Mouse (Mus musculus): Measurements from ENCODE around the gene Aplnr. TPM values are rescaled to one million over a fixed set of nuclear protein-coding genes. Genes with fewer than 3 reads are reported as not detected.

Aplnr gene
- polyA plus RNA-seq, 1 experiment from 2014 or later: 28.0 TPM

DNA sequence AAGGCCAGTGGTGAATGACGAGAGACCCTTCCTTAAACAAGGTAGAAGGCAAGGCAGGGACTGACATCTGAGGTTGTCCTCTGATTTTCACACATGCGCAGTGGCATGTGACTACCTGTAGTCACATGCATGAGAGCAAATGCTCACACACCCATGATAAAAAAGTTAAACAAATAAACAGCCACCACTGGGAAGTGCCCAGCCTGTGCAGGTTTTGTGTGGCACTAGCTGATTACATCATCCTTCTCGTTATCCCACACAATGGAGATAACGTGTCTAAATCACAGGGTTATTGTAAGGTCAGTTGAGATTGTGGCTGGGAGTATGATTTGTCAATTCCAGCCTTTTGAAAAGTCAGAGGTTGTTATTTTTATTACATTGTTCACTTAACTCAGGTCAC is 29.1 kb upstream of the Aplnr start:
- peak overlapping the region; percentile 61; the same call in 1 of the 2 replicates for H3K27ac ChIP-seq (replicated peaks)
- no peaks in the 10 kb centered on the region for H3K36me3 ChIP-seq (ENCODE audit: control insufficient read depth, insufficient read depth, low read length)
- no peak overlapping the region for H3K4me2 ChIP-seq (replicated peaks; ENCODE audit: low read depth)
- TF ChIP-seq CTCF (IDR thresholded peaks at IDR 0.05; ENCODE audit: low read depth): no peak
- TF ChIP-seq EP300 (optimal IDR thresholded peaks at IDR 0.05): no peak
- no peaks in the 10 kb centered on the region for H3K9me3 ChIP-seq (ENCODE audit: control insufficient read depth, low read length)
- H3K9ac ChIP-seq (ENCODE audit: low read length): no peak overlapping the region
- DNase-seq (ENCODE audit: low spot score): peak; percentile 66
- H3K4me1 ChIP-seq (replicated peaks; ENCODE audit: control insufficient read depth, insufficient read depth): peaks cover 6% of the 10 kb centered on the region; the same call in 1 of the 2 replicates
- no peaks in the 10 kb centered on the region for H3K27me3 ChIP-seq (ENCODE audit: control insufficient read depth, insufficient read depth, low read length)
- no peak overlapping the region for H3K4me3 ChIP-seq (ENCODE audit: low read depth, low read length)
- WGBS: 46% methylated on average over 4 of the region's 4 CpGs
- ATAC-seq (ENCODE audit: low FRiP score, low TSS enrichment): peak; percentile 94

DNA sequence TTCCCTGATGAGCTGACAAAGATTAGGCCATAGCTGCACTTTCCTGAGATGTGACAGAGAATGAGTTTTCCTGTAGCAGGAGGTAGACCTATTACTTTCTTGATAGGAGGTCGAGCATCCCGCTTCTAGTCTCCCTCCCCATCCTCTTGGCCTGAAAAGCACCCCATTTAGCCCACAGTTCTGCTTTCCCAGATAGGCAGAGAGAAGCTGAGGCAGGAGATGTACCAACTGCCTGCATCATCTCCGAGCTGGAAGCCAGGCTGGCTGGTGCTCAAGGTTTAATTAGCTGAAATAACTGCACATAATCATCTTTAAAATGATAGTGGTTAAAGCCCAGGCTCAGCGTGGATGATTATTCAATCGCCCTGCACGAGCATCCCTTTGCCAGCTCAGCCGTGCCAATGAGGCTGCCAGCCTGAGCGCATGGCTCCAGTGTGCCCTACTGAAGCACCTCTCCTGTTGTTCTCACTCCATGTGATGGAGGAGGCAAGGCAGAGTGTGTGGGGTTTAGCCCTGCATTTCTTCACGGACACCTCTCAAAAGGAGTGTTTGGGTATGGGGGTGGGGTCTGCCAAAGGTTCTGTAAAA is 25.6 kb upstream of the Aplnr start:
- Histone ChIP-seq H3K4me1 (replicated peaks; ENCODE audit: control insufficient read depth, insufficient read depth) (peaks cover 6% of the 10 kb centered on the region; the same call in 1 of the 2 replicates), H3K27me3 (ENCODE audit: control insufficient read depth, insufficient read depth, low read length) (no peaks in the 10 kb centered on the region), H3K4me2 (replicated peaks; ENCODE audit: low read depth) (no peak overlapping the region), H3K27ac (replicated peaks) (no peak overlapping the region), H3K4me3 (ENCODE audit: low read depth, low read length) (no peak overlapping the region), H3K36me3 (ENCODE audit: control insufficient read depth, insufficient read depth, low read length) (no peaks in the 10 kb centered on the region), H3K9ac (ENCODE audit: low read length) (no peak overlapping the region), H3K9me3 (ENCODE audit: control insufficient read depth, low read length) (no peaks in the 10 kb centered on the region)
- DNase-seq (ENCODE audit: low spot score): no peak
- no peak for TF ChIP-seq EP300 (optimal IDR thresholded peaks at IDR 0.05)
- TF ChIP-seq CTCF (IDR thresholded peaks at IDR 0.05; ENCODE audit: low read depth): no peak
- 82% methylated on average over 9 of the region's 9 CpGs for WGBS
- ATAC-seq (ENCODE audit: low FRiP score, low TSS enrichment): no peak

DNA sequence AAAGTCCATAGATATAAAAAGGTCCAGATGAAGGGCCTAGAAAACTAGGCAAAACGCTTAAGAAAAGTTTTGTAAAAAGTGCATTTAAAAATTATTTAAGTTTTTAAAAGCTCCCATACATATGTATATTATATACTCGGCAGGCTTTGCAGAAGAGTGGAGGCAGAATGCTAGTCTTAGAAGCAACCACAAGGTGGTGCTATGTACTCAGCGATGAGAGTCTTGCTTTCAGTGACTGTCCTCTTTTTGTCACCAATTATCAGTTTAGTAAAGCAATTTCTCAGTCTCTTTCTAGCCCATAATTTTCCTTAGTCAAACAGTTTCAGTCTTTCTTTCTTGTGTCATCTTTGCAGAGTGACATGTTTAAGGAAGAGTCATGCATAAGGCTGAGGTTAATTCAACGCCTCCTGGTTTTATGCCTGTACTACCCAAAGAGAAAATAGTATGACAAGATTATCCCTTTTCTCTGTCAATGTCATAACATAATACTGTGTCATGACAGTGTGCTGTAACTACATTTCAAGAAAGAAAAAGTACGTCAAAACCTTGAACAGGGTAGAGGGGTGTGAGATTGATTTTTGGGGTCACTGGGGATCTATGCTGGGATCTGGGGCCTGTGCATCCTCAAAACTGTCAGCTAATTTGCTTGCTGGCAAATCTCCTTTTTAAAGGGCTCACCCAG is 12.7 kb upstream of the Aplnr start:
- no peak overlapping the region for H3K27ac ChIP-seq (replicated peaks)
- ATAC-seq (ENCODE audit: low FRiP score, low TSS enrichment) (0 out of 2 replicates have a peak, but pooled peaks have one; percentile 29), DNase-seq (ENCODE audit: low spot score) (no peak)
- no peak overlapping the region for H3K4me2 ChIP-seq (replicated peaks; ENCODE audit: low read depth)
- H3K9me3 ChIP-seq (ENCODE audit: control insufficient read depth, low read length): no peaks in the 10 kb centered on the region
- H3K9ac ChIP-seq (ENCODE audit: low read length): no peak overlapping the region
- 27% methylated on average over 5 of the region's 5 CpGs for WGBS
- TF ChIP-seq CTCF (IDR thresholded peaks at IDR 0.05; ENCODE audit: low read depth): peak; percentile 90
- TF ChIP-seq EP300 (optimal IDR thresholded peaks at IDR 0.05): no peak
- H3K4me3 ChIP-seq (ENCODE audit: low read depth, low read length): no peak overlapping the region
- no peaks in the 10 kb centered on the region for H3K36me3 ChIP-seq (ENCODE audit: control insufficient read depth, insufficient read depth, low read length)
- H3K27me3 ChIP-seq (ENCODE audit: control insufficient read depth, insufficient read depth, low read length): no peaks in the 10 kb centered on the region
- H3K4me1 ChIP-seq (replicated peaks; ENCODE audit: control insufficient read depth, insufficient read depth): no peaks in the 10 kb centered on the region

DNA sequence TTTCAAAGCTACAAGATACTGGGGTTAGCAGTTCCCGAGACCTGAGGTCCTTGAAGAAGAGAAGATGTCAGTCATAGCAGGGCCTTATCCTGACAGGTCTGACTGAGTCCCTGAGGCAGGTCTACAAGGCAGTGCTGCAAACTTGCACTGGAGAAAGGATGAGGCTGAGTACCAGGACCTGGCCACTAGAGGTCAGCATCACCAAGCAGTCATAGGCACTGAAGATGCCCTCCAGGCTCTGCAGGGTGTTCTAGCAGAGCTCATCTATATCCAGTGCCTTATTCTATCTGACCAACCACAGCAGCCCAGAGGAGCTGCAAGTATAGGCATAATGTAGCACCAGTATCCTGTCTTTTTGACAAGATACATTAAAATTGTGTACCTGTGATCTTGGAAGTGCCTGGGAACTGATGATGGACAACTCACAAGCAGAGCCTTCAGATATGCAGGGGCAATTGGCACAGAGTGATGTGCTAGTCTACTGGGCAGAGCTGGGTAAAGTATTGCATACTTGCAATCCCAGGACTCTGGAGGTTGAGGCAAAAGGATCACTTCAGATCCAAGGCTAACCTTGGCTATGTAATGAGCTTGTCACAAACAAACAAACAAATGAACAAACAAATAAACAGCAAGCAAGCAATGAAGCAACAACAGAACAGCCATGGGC is 12.0 kb upstream of the Aplnr start:
- H3K27ac ChIP-seq (replicated peaks): no peak overlapping the region
- WGBS: 38% methylated on average over 1 of the region's 1 CpGs
- no peaks in the 10 kb centered on the region for H3K4me1 ChIP-seq (replicated peaks; ENCODE audit: control insufficient read depth, insufficient read depth)
- no peak overlapping the region for H3K4me2 ChIP-seq (replicated peaks; ENCODE audit: low read depth)
- H3K27me3 ChIP-seq (ENCODE audit: control insufficient read depth, insufficient read depth, low read length): no peaks in the 10 kb centered on the region
- no peaks in the 10 kb centered on the region for H3K36me3 ChIP-seq (ENCODE audit: control insufficient read depth, insufficient read depth, low read length)
- peak; percentile 92 for TF ChIP-seq CTCF (IDR thresholded peaks at IDR 0.05; ENCODE audit: low read depth)
- TF ChIP-seq EP300 (optimal IDR thresholded peaks at IDR 0.05): no peak
- peak; percentile 74 for DNase-seq (ENCODE audit: low spot score)
- no peak overlapping the region for H3K4me3 ChIP-seq (ENCODE audit: low read depth, low read length)
- H3K9ac ChIP-seq (ENCODE audit: low read length): no peak overlapping the region
- no peaks in the 10 kb centered on the region for H3K9me3 ChIP-seq (ENCODE audit: control insufficient read depth, low read length)
- ATAC-seq (ENCODE audit: low FRiP score, low TSS enrichment): peak; percentile 90

DNA sequence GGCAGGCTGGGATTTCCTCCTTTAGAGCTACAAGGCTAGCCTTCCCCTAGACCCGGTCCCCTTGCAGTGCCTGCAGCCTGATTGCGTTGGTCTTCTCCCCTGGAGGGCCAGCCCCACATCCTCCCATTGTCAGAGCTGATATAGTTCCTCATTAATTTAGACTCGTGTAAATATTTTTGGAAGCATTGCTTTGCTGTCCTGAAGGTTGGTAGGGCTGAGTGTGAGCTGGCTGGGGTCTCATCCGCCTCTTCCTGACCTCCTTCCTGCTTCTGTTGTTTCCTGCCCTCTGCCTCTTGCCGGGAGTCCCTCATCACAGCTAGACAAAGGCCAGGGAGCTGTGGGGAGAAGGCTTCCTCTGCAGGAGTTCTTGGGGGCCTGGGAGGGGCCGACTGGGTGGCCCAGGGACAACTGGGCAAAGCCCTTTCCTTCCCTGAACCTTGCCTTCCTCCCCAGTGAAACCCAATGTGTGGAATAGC is 6.5 kb upstream of the Aplnr start:
- WGBS: 45% methylated on average over 6 of the region's 6 CpGs
- Histone ChIP-seq H3K27ac (replicated peaks) (no peak overlapping the region), H3K36me3 (ENCODE audit: control insufficient read depth, insufficient read depth, low read length) (no peaks in the 10 kb centered on the region), H3K4me1 (replicated peaks; ENCODE audit: control insufficient read depth, insufficient read depth) (no peaks in the 10 kb centered on the region), H3K9me3 (ENCODE audit: control insufficient read depth, low read length) (no peaks in the 10 kb centered on the region), H3K4me3 (ENCODE audit: low read depth, low read length) (no peak overlapping the region), H3K27me3 (ENCODE audit: control insufficient read depth, insufficient read depth, low read length) (no peaks in the 10 kb centered on the region), H3K4me2 (replicated peaks; ENCODE audit: low read depth) (no peak overlapping the region), H3K9ac (ENCODE audit: low read length) (no peak overlapping the region)
- no peak for TF ChIP-seq EP300 (optimal IDR thresholded peaks at IDR 0.05)
- no peak for TF ChIP-seq CTCF (IDR thresholded peaks at IDR 0.05; ENCODE audit: low read depth)
- DNase-seq (ENCODE audit: low spot score) (no peak), ATAC-seq (ENCODE audit: low FRiP score, low TSS enrichment) (peak; percentile 35; the same call in 1 of the 2 replicates)

Measured in stomach, postnatal 0 days (tissue).